Mouse (Mus musculus) urinary bladder, postnatal 36 days (tissue): Measurements from ENCODE around the gene Acsl1.
"Not testable (repeated sequence)": the region's sequence is repeated elsewhere in the genome, so short reads cannot be mapped to it uniquely, and the experiment has no call there.

Experiments used
- DNase-seq, 2 experiments: peaks; one replicate each; pipeline ENCODE4 v3.0.0; 2022; ENCODE audit warnings: low spot score in 2 of 2, mixed read lengths in 1 of 2

Gene Acsl1

DNA sequence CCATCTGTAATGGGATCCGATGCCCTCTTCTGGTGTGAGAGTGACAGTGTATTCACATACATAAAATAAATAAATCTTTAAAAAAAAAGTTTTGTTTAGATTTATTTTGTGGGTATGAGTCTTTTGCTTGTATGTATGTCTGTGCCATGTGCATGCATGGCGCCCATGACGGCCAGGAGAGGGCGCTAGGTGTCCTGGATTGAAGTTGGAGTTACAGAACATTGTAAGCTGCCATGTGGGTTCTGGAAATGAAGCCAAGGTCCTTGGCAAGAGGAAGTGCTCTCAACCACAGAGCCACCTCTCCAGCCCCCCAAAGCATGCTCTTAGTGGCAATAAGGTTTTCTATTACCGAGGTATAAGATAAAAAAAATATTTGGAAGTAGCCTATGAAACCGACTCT is 88.6 kb downstream of the Acsl1 start:
- DNase-seq = no peak

DNA sequence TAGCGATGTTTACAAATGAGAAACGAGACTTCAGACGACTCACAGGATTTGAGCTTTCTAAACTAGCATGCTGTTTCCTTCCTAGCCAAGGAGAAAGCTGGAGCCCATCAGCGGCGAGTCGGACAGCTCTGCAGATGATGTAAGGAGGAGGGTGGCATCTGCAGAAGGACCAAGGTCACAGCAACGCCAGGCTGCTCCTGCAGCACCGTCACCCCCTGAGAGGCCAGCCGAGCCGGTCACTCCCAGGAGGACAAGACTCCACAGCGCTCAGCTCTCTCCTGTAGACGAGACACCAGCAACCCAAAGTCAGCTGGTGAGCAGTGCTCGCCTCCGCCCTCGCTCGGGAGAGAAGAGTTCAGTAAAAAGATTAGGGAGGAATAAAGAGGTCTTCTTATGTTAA is 91.5 kb downstream of the Acsl1 start:
- DNase-seq = no peak

DNA sequence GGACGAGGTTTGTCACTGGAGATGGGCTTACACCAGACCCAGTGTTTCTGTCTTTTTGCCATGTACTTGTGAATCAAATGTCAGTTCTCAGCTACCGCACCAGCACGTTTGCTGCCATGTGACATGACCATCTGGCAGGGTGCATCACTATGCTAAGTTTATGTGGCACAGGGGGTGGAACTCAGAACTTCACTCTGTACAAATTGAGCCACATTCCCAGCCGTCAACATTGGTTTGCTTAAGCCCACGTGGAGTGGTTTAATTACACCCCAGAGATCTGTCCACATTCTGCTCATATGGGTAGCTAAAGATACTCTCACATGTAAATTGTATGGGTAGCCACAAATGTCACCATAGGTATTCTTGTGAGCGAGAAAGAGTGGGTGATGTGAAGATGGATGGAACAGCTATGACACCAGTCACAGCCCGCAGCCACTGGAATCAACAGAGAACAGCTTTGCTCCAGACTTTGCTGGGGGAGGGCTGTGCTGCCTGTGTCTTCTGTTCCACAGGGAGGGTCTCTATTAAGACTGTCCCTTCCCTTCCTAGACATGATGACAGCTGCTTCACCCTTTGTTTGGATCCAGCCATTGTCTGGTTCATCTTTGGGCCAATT is 96.2 kb downstream of the Acsl1 start:
- DNase-seq = no peak

DNA sequence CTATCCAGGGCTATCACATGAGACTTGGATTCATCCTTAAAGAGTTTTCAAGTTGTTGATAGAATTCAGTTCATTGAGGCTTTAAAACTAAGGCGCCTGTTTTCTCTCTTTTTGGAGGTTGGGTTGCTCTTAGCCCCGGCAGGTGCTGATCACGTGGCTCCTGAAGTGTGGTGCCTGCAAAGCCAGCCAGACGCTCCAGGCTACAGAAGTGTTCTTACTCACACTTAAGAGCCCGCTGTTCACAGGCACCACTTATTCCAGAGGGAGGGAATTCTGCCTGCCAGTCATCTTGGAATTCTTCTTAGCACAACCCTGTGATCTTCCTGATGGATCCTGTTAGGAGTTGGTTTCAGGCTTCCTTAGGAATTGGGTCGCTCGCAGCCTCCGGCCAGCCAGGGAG is 97.1 kb downstream of the Acsl1 start:
- DNase-seq = no peak

DNA sequence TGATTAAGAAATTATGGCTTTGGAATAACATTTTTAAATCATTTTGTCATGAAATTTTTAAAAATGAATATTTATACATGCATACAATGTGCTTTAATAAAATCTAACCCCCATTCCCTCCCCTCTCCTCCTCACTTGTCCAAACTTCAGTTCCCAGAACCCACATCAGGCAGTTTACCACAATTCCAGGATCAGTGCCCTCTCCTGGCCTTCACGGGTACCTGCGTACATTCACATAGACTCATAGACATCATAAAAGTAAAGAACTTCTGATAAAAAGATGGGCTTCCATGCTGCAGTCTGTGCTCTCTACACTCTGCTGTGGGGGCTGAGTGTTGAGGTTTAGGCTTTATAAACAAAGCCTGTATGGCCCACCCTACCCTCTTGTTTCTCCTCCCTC is 98.1 kb downstream of the Acsl1 start:
- DNase-seq = no peak

DNA sequence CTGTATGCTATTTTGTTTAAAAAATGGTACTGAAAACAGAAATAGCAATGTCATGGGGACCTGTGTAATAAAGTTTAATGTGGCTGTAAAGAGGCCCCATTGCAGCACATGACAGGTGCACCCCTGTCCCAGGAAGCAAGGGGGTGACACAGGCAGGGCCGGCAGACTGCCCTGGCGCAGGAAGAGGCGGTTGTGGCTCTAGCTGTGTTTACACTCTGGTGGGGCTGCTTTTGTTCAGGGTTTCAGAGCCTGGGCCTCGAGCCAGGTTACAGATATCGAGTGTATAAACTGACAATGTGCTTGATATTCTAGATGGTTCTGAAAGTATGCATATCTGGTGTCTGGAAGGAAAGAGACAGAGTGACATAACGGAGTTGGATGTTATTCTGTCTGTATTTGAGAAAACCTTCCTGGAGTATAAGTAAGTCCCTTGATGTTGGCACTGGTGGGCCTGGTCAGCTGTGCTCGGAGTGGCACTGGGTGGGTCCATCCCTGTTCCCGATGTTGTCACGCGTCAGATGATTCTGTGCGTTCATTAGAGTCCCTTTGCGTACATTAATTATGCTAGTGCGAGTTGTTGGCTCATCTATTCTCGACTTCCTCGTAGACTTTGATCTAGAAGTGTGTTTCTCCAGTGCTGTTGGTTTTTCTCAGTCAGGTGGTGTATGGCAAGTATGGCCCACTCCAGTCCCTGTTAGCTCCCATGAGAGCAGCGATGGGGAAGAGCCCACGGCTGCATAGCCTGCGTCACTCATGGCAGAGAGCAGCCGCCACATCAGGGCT is 99.0 kb downstream of the Acsl1 start:
- DNase-seq = no peak

DNA sequence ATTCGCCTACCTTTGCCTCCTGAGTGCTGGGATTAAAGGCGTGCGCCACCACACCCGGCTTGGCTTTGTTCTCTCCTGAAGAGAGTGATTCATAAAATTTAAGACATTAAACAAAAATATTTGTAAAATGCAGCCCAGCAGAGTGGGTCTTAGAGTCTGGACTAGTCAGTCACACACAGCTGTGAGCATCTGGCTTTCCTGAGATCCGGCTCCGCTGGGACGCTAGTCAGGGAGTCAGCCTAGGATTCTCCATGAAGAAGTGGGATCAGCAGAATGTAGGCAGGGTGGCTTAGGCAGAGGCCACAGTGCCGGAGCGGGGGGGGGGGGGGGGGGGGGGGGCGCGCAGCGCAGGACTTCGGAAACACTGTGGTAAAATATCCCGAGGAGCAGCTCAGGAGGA is 99.8 kb downstream of the Acsl1 start:
- DNase-seq = no peak

DNA sequence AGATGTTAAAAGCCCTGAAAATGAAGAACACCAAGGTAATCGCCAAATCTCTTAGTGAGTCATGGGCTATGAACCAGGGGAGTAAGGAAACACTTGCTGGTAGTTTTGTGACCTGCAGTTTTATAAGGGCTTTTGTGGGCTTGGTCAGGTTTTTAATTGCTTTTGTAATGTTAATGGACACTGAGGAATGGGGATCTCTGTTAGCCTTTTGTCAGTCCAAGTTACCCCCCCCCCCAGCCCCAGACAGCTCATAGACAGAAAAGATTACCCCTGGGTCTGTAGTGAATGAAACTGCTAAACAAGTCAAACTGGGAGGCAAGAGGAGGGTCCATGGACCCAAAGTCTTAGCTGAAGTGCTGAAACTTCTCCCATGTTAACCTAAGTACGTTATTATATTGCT is 102.6 kb downstream of the Acsl1 start:
- DNase-seq = no peak

DNA sequence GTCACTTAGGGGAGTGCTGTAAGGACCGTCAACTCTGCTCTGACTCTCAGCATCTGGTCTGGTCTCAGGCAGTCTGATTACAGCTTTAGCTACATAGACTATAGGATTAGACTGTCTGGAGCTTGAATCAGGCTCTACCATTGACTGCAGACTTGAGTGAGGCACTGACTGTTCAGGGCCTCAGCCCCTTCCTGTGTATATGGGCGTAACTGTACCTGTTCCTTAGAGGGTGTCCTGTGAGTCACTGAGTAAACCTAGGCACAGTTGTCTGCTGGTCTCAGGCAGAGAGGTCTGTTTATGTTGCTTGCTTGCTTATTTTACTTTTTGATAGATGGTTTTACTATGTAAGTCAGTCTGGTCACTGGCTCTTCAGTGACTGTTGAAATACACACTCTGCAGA is 103.1 kb downstream of the Acsl1 start:
- DNase-seq = no peak

DNA sequence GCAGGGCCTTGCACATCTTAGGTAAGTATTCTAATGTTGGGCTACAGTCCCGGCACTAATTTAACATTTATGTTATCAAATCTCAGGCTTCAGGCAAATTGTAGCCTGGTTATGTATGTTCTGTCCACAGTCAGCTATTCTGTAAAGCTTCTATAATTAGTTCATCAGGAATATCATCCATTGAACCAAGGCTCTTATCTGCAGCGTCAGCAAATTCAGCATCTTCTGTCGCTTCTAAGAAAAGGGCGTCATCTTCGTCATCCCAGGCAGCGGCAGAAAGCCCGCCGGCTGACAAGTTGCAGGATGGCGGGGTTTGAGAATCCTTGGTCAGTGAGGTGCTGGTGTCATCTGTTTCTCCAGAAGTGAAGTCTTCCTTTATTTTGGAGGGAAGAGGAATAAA is 108.0 kb downstream of the Acsl1 start:
- DNase-seq = no peak

DNA sequence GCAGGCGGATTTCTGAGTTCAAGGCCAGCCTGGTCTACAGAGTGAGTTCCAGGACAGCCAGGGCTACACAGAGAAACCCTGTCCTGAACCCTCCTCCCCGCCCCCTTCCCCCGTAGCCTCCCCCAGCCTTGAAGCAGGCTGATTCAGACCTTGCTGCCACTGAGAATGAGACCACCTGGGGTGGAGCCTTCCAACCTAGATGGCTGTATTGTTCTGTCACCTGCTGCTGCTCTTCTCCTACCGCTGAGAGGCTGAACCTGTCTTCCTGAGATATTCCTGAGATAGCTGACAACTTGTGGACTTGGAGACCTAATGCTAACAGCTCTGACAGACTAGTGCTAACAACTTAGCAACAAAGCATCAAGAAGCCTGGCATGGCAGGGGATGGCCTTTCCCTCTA is 113.5 kb downstream of the Acsl1 start:
- DNase-seq = not testable (repeated sequence)

DNA sequence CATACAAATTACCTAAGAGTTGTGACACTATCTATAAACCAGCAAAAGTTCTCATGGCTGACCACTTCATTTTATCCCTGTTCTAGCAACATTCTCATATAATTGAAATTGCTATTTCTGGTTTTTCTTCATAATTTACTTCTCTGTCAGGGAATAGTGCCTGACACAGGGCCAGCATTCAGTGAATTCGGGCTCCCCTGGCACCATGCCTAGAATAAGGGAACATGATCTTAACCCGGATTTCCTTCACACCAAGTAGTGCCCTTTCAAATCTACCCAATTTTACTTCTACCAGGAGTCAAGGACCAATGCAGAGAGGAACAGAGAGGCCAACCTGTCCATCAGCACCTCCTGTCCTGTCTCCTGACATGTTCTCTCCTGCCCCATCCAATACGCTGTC is 114.7 kb downstream of the Acsl1 start:
- no peak for DNase-seq
